Mouse (Mus musculus): ENCODE measurements at regions not wholly inside any gene's neighbourhood (a gene's known extent, or its start where the extent isn't known, plus 50 kb on each side); places are given as distances from the start of the nearest gene placed in this dataset.

GRCm38 (mm10) chrX:99364072-99364471, 107.0 kb downstream of the Pja1 start:
- TF ChIP-seq EP300 (IDR thresholded peaks at IDR 0.05; ENCODE audit: low read depth), result no peak
- TF ChIP-seq CTCF (IDR thresholded peaks at IDR 0.05; ENCODE audit: low read depth), result no peak
